Mouse (Mus musculus) gastrocnemius, adult 2 months (tissue): Measurements from ENCODE around the gene Gm20388. TPM values are rescaled to one million over a fixed set of nuclear protein-coding genes. Genes with fewer than 3 reads are reported as not detected.

Experiments used
- DNase-seq: peaks from one replicate; pipeline ENCODE4 v3.0.0; 2022
- H3K27ac ChIP-seq: fragments of 200-600 bp; 2 replicates; pipeline ENCODE4 v1.8.1; 2022; ENCODE audit warnings: mild to moderate bottlenecking
- H3K4me3 ChIP-seq: fragments of 200-600 bp; 2 replicates; pipeline ENCODE4 v1.8.1; 2022; ENCODE audit warnings: mild to moderate bottlenecking, moderate library complexity
- CTCF ChIP-seq: fragments of 200-600 bp; IDR thresholded peaks from 2 replicates; pipeline ENCODE4 v1.8.1; 2022; ENCODE audit warnings: antibody characterized with exemption, mild to moderate bottlenecking, moderate library complexity
- intact Hi-C: fragments of 180-260 bp; cut with DNase I; formaldehyde crosslinking; loops from one replicate; pipeline ENCODE4 v1.15.1; 2025
- total RNA-seq, 2 experiments: library from RNA; stranded (reverse); gene quantifications; 2 replicates each; pipeline ENCODE4 v1.2.3; 2021

The Gm20388 gene
- total RNA-seq, 2 experiments from 2014 or later, result 6.1 to 15.0 TPM

GRCm38 (mm10) chr8:123823532-123824123, 3913.0 kb downstream of the Gm20388 start:
- H3K27ac ChIP-seq, result no peak overlapping the region
- H3K4me3 ChIP-seq, result no peak overlapping the region
- intact Hi-C loops, result no loop called here
- DNase-seq, result no peak
- TF ChIP-seq CTCF, result no peak

DNA sequence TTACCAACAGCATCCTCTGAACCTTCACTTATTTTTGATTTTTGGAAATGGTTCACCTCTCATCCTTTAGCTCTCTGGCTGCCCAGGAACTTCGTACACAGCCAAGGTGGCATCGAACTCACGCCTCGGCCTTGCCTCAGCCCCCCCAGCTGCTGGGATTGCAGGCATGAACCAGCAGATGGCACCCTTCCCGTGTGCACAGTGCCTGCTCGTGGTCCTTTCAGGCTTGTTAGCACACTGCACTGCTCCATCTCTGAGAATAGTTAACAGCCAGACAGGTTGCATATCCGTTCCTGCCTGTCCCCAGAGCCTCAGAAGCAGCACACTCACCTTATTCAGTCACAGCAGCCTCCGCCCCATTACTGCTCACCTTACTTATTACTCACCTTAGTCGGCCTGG, 3915.4 kb downstream of the Gm20388 start:
- no peak overlapping the region for H3K27ac ChIP-seq
- TF ChIP-seq CTCF, result peak; percentile 36
- H3K4me3 ChIP-seq, result no peak overlapping the region
- intact Hi-C loops, result no loop called here
- no peak for DNase-seq

DNA sequence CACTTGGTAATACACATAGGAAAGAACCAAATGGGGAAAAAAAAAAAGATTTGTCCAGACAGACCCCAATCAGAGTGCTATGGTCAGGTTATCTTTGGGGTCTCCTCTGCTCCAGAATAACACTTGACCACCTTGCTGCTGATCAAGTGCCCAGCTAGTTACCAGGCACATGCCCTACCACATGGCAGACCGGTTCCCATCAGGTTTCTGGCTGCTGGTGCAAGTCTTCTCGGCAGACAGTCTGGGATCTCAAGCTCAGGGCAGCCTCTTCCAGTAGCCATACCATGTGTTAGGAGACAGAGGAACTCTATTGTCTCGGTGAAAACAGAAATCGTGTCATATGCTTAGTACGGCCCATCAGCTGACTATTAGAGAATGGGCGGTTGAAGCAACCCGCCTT, 3916.1 kb downstream of the Gm20388 start:
- intact Hi-C loops, result no loop called here

DNA sequence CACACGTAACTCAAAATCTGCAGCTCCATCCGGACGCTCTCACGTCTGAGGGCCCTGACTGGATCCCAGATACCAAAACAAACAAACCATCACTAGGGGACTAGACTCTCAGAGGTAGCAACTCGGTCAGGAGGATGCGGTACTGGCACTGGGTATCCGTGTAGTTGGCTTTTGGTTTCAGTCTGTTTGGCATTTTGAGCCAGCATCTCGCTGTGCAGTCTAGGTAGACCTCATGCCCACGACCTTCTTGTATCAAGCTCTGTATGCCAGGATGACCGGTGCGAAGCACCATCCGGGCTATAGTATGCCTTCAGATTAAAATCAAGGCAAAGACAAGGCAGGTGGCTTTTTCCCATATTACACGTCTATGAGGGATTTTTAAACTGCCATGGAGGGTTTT, 3916.9 kb downstream of the Gm20388 start:
- no peak for DNase-seq
- H3K4me3 ChIP-seq, result no peak overlapping the region
- TF ChIP-seq CTCF, result no peak
- intact Hi-C loops, result no loop called here
- H3K27ac ChIP-seq, result no peak overlapping the region

More for the DNA sequence above, 3916.1 kb downstream of the Gm20388 start:
- no peak for DNase-seq
- no peak overlapping the region for H3K4me3 ChIP-seq
- H3K27ac ChIP-seq, result no peak overlapping the region
- no peak for TF ChIP-seq CTCF

GRCm38 (mm10) chr8:123832757-123833156, 3922.1 kb downstream of the Gm20388 start:
- peak; percentile 80 for DNase-seq
- no peak; the same call in none of the 2 replicates for TF ChIP-seq CTCF
- intact Hi-C loops, result loop anchor here (1.0 kb wide), 1 partner anchor 42 kb away; no protein-coding TSS in a partner anchor

GRCm38 (mm10) chr8:123835451-123835850, 3924.8 kb downstream of the Gm20388 start:
- Histone ChIP-seq H3K27ac (no peak overlapping the region), H3K4me3 (no peak overlapping the region)
- peak; percentile 71 for DNase-seq
- intact Hi-C loops, result loop anchor here (5.0 kb wide), 1 partner anchor 87 kb away; no protein-coding TSS in a partner anchor
- TF ChIP-seq CTCF, result peak; percentile 86

More at GRCm38 (mm10) chr8:123832757-123833156, 3922.1 kb downstream of the Gm20388 start:
- Histone ChIP-seq H3K27ac (no peak overlapping the region), H3K4me3 (no peak overlapping the region)

- Histone ChIP-seq H3K27ac (no peak overlapping the region), H3K4me3 (no peak overlapping the region)
- TF ChIP-seq CTCF, result no peak
- intact Hi-C loops, result loop anchor here (5.0 kb wide), 1 partner anchor 86 kb away; no protein-coding TSS in a partner anchor
- DNase-seq, result no peak
Observed at GRCm38 (mm10) chr8:123836354-123836753, 3925.7 kb downstream of the Gm20388 start.

DNA sequence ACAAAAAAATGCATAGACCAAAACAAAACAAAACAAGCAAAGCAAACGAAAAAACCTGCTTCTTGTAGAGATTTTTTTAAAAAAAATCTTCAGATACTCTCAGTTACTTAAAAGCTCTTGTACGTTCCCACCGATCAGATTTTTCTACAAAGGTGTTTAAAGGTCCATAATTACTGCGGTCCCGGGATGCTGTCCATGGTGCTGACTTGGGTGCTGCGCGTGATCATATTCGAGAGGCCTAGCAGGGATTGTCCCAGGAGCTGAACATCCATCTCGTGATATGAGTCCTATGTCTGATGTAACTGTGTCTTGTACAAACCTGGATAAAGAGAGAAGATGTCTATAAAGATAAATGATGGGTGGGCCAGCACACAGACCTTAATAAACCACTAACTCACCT, 3927.9 kb downstream of the Gm20388 start:
- intact Hi-C loops, result loop anchor here (5.0 kb wide), 1 partner anchor 84 kb away; no protein-coding TSS in a partner anchor
- Histone ChIP-seq H3K27ac (no peak overlapping the region), H3K4me3 (no peak overlapping the region)
- DNase-seq, result no peak
- no peak for TF ChIP-seq CTCF

GRCm38 (mm10) chr8:123840578-123841345, 3930.1 kb downstream of the Gm20388 start:
- Histone ChIP-seq H3K27ac (no peak overlapping the region), H3K4me3 (no peak overlapping the region)
- no peak for TF ChIP-seq CTCF
- intact Hi-C loops, result no loop called here
- no peak for DNase-seq

GRCm38 (mm10) chr8:123842086-123842485, 3931.4 kb downstream of the Gm20388 start:
- DNase-seq, result no peak
- TF ChIP-seq CTCF, result no peak
- Histone ChIP-seq H3K4me3 (no peak overlapping the region), H3K27ac (no peak overlapping the region)
- intact Hi-C loops, result no loop called here

GRCm38 (mm10) chr8:123844341-123844740, 3933.7 kb downstream of the Gm20388 start:
- no peak for TF ChIP-seq CTCF

GRCm38 (mm10) chr8:123845114-123845513, 3934.5 kb downstream of the Gm20388 start:
- intact Hi-C loops, result no loop called here
- DNase-seq, result no peak
- TF ChIP-seq CTCF, result no peak
- H3K27ac ChIP-seq, result no peak overlapping the region
- no peak overlapping the region for H3K4me3 ChIP-seq

More at GRCm38 (mm10) chr8:123844341-123844740, 3933.7 kb downstream of the Gm20388 start:
- intact Hi-C loops, result no loop called here
- no peak for DNase-seq
- Histone ChIP-seq H3K27ac (no peak overlapping the region), H3K4me3 (no peak overlapping the region)

DNA sequence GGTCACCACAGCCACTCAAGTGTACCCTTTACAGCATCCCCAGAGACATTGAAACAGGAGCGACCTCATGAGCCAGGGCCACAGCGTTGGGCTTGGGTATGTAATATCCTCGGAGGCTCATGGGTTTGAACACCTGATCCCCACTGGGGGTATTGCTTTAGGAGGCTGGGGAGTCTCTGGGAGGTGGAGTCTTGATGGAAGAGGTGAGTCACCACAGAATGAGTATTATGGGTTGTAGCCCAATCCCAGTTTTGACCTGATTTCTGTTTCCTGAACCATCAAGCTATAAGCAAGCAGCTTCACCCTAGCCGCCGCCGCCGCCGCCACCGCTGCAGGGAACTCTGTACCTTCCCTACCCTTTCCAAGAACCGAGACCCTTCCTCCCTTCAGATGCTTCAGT, 3935.3 kb downstream of the Gm20388 start:
- no peak overlapping the region for H3K4me3 ChIP-seq

More for the DNA sequence above, 3935.3 kb downstream of the Gm20388 start:
- no peak for DNase-seq
- no peak for TF ChIP-seq CTCF
- H3K27ac ChIP-seq, result no peak overlapping the region
- intact Hi-C loops, result no loop called here
